Mouse (Mus musculus) layer of hippocampus, adult 8-10 months (tissue): ENCODE data around the gene Lactb. TPM values are rescaled to one million over a fixed set of nuclear protein-coding genes. Genes with fewer than 3 reads are reported as not detected.

Source experiments
- DNase-seq, 2 experiments: peaks; one replicate each; pipeline ENCODE4 v3.0.0; 2022; ENCODE audit warnings: low spot score in 2 of 2
- total RNA-seq, 4 experiments: library from RNA; stranded (reverse); gene quantifications; 2 replicates each; pipeline ENCODE4 v1.2.4; 2022

Gene Lactb
- 10 to 100 TPM; 13.8 to 17.4 (median 16.6) TPM for total RNA-seq

DNA sequence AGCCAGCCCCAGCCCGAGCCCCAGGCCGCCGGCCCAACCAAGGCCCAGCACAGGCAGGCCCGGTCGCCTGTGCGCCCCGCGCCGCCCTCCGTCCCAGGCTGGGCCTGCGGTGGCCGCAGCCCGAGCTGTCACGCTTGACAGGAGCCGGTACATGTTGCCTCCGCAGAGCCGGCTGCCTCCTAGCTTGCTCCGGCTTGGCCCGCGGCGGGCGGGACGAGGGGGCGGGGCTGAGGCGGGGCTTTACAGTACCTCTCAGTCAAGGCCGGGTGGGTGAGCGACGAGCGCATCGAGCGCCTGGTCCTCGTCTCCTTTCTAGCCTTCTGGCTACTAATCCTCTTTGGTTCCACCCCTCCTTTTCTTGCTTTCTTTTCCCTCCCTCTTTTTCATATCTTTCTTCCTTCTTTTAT, at the start of gene Lactb:
Gene Lactb, minus strand, starts transcription at position 246 of the 407 bp plus-strand sequence.
- DNase-seq = peak; percentile 90 to 91

DNA sequence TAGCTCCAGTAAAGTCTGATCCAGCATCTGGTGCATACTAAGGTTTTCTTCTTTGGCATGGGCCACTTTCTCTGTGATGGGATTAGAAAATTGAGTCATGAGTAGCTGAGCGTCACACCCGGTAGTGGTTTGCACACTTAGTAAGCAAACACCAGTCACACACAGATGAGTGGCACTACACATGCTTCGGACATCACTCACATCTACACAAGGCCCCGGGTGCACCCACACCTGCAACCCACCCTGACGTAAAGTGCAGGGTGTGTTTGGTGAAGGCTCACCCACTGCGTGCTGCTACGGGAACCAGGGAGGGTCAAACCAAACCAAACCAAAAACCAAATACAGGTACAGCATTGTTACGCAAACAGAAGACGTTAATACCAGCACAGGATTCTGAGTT, 48.1 kb upstream of the Lactb start:
- DNase-seq = no peak

DNA sequence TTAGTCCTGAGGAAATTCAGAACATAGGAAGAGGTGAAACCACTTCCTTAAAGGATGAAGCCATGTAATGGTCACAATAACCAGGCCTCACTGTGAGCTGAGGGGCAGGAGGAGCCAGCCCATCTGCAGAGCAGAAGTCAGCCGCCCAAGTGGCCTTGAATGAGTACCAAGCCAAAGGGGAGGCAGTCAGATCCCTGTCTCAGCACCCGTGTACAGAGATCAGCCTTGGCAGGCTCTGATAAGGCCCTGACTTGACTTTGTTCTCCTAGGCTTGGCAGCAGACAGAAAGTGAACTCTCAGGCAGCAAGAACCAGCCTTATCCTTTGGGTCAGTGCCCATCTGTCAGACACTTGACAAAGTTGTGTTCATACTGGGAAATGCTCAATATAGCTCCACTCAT, 44.8 kb upstream of the Lactb start:
- no peak for DNase-seq

DNA sequence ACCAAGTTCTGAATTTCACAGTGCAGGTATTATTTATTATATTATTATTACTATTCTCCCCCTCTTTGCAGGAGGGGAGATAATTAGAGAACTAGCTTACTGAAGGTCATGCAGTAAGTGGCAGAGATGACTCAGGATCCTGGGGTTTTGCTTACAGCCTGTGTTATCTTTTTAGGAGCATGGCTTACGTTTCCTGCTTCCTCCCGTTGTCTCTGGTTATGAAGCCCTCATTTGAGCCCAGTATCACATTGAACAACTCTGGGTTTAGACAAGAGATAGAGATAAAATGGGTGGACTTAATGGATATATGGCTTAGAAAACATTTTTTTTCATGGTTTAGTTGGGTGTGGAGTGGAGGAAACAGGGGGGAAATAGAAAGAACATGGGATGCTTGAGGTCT, 38.2 kb upstream of the Lactb start:
- DNase-seq = no peak

DNA sequence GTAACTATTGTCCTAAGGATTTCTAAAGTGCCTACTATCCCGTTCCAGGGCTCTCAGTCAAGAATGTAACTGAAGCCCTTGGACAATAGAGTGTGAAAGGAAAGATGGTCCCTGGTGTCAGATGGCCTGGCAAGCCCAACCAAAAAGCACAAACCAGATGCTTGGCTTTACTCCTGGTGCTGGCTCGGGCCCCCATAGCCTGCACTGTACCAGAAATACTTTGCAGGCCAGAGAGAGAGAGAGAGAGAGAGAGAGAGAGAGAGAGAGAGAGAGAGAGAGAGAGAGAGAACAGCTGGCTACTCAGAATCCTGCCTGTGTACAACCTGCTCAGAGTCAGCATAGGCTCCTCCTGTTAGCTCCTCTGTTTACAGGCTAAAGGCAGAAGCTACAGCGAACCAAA, 37.2 kb upstream of the Lactb start:
- DNase-seq = no peak

DNA sequence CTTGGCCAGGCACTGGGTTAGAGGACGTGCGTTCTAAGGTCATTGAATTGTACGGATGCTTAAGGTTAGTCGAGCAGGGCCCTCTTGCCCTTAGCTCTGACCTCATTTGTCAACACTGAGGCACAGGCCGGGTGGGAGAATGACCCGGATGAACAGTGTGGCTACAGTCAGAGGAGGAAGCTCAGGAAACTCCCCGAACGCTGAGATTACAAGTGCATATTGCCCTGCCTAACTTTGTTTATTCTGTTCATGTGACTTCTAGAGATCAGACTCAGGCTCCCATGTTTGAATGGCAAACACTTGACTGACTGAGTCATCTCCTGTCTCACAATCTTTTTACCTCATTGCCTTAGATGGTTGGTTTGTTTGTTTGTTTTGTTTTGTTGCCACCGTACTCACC, 36.2 kb upstream of the Lactb start:
- DNase-seq = no peak

DNA sequence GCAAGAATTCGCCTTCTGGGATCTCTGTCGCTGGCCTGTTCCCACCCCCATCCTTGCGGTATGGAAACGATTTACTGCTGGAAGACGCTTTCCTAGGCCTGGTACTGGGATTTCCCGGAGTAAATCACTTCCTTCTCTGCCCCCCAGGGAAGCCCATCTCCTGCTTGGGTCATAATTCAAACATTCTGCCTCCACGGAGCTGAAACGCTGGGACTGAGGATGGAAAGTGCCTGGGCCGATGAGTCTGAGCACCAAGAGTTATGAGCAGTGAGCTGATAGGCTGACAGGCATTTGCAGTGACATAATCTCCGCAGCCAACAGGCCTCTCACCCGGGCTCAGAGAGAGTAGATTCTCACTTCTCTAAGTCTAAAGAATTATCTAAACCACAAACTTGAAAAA, 33.5 kb upstream of the Lactb start:
- DNase-seq = no peak

DNA sequence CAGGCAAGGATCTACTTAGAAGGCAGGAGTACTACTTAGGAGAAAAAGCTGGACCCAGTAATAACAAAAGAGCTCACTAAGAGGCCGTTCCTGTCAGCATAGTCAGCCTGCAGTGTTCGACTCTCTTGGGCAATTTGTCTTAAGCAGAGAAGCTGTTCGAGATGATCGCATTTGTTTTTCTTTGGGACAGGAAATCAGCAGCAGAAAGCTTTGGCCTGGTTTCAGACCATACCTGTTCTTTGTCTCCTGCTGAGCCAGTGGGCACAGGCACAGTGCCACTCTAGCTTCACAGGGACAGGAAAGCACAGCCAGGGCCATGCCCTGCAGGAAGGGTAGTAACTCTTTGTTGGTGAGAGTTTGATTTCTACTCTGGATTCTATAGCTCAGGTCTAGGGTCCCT, 31.1 kb upstream of the Lactb start:
- no peak for DNase-seq

DNA sequence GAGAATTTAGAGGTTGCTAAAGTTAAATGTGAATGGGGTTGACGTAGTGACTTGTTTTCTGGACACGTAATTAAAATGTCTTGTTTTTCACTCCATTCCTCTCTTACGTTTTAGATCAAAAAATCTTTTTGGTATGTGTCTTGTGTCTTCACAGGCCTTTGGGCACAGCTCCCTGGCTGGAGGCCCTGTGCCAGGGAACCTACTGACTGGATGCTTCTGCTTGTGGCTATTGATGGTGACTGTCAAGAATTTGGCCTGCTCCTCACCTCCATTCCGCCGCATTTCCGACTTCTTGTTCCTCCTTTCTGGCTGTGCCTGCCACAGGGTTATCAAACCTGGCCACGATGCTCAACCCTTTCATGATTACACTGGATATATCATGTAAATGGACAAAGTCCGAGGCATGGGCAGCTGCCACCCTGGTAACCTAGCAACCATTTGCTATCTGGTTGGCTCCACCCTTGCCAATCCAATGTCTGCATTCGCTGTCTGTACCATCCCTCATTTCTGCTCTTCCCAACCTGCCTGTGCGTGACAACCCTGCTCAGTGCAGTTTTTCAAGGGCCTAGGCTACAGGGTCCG, 30.0 kb upstream of the Lactb start:
- no peak for DNase-seq

DNA sequence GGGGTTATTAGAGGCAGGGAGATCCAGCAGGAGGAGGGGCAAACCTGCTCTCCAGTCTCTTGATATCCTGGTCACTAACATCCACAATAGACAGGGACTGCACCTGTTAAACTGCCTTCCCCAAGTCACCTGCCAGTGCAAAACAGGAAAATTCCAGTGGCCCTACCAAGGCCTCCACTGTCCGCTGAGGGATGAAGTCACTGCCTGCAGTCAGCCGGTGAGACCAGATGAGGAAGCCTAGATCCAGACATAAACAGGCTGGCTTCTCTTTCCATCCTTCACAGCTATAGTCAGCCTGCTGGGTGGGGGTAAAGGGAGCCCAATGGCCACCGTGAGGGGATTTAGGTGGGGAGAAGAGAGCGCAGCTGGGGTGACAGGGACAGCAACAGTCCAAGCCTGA, 28.4 kb upstream of the Lactb start:
- no peak for DNase-seq

DNA sequence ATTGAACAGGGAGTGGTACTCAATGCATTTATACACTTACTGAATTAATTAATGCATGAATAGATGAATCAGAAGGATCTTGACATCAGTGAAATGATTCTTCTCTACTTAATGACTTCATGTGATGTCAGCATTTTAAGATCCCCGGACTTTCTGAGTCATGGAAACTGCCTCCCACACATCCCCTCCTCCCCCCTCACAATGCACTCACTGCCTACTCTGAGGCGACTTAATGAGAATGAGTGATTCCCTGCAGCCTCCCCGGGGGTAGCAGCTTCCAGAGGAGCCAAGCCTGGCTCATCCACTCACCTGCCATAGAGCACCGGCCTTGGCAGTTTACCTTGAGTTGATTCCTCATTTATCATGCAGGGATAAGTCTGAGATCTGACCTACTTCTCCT, 27.9 kb upstream of the Lactb start:
- DNase-seq = no peak

DNA sequence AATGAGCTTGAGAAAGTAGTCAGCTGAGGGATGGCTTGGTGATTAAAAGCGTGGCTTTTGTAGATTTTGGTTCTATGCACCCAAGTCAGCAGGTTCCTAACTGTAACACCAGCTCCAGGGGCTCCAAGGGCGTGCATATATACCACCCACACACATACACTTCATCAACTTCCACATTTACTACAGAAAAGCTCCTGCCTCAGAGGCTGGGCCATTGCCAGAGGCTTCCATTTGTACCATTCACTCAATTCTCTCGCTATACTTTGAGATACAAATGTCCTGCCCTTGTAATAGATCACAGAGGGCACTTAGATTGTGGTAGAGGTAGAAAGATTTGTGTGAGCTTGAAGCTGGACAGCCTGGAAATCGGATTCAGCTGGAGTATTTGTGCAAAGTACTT, 26.2 kb upstream of the Lactb start:
- no peak for DNase-seq

DNA sequence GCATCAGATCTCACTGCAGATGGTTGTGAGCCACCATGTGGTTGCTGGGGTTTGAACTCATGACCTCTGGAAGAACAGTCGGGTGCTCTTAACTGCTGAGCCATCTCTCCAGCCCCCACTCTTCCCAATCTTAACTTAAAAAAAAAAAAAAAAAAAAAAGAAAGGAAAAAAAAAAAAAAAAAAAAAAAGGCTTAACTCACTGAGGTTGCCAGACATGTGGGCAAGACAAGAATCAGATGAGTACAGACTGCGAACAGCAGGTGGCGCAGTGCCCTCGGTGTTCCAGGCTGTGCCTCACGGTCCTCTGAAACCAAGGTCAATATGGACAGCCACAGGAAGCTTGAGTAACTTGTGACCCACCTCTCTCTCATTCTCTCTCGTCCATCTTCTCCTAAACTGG, 25.8 kb upstream of the Lactb start:
- peak in 1 of 2 experiments; percentile 63 for DNase-seq

DNA sequence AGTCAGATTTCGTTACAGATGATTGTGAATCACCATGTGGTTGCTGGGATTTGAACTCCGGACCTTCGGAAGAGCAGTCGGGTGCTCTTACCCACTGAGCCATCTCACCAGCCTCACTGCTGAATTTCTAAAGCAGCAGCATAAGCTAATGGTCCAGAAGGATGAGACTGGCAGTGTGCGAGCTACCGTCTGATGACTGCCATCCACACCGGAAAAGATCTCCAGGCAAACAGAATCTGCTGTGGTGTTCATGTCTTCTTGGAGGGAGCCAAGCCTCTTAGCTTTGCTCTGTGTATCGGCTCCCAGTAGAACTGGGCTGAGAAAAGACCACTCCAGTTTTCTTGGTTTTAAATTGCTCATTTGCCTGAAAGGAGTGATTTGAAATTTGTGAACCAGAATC, 24.4 kb upstream of the Lactb start:
- no peak for DNase-seq

DNA sequence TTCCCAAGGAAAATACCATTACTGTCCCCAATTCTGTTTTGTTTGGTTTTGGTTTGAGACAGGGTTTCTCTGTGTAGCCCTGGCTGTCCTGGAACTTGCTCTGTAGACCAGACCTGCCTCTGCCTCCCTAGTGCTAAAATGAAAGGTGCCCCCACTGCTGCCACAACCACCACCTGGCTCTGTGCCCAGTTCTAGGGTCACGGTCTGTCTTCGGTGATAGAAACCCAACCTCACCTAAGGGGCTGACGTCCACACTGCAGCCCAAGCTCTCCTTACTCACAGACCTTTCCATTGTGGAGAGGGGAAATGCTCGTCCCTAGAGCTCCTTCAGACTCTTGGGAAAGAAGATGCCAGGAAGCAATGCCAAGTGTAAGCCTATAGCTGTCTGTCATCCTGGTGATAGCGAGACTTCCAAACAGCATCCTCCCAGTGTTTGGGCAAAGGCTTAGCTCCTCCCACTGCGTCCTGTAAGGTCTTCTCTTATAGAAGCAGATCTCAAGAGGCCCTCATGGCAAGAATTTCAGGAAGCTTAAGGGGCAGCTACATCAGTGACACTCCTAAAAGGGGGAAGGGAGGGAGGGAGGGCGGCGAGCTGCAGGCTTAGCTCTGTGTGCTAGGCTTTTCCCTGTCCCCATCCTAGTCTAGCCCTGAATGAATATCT, 16.6 kb upstream of the Lactb start:
- no peak for DNase-seq

DNA sequence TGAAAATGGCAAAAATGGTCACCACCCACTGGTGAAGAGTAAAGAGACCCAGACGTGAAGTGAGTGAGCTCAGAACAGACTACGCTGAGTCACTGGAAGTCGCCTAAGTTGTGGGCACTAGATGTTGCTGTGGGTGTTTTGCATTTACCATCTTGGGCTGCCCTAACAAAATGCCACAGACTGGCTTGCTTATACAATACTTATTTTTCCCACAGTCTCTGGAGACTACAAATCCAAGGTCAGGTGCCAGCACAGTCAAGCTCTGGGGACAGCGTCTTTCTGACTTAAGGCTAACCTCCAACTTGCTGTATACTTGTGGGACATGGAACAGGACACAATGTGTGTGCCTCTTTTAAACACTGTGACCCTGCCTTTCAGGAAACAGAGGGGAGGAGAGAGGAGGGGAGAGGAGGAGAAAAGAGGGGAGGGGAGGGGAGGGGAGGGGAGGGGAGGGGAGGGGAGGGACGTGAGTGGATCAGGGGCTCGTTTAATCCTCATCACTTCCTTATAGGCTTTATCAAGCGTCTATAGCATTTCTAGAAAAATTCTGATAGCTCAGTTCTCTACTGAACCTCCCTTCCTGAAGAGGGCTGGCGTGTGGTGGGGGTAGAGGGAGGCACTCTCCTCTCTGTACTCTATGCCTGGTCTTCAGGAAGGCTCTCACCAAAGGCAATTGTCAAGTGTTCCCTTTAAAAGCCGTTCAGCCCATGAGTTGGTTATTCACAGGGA, 15.9 kb upstream of the Lactb start:
- no peak for DNase-seq

DNA sequence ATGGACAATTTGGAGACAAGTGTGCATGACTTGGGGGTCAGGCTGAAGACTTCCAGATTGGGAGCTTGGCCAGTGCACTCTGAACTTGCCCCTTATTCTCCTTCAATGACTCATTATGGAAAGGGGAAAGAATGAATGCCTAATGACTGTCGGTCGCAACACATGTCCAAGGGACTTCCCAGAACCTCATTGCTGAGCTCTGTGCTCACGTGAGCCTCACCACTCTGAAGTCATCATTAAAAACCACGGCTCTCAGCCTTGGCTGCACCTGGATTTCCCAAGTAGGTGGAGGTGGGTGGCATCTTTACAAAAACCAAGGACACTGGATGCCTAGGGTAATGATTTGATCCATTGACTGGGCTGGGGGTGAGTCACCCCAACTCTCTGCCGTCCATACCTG, 14.8 kb upstream of the Lactb start:
- DNase-seq = no peak

DNA sequence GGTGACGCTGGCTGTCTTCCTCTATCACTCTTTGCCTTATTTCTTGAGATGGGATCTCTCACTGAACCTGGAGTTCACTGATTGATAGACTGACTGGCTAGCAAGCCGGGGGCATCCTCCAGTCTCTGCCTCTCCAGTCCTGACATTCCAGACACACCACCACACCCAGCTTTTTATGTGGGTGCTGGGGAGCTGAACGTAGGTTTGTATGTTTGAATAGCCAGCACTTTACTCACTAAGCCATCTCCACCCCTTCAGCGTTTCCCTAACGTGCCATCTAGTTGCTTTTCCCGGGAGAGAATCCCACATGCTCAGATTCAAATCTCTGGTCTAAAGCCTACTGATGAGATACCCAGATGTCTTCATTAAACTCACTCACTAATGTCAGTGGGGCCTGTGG, 14.3 kb upstream of the Lactb start:
- no peak for DNase-seq

DNA sequence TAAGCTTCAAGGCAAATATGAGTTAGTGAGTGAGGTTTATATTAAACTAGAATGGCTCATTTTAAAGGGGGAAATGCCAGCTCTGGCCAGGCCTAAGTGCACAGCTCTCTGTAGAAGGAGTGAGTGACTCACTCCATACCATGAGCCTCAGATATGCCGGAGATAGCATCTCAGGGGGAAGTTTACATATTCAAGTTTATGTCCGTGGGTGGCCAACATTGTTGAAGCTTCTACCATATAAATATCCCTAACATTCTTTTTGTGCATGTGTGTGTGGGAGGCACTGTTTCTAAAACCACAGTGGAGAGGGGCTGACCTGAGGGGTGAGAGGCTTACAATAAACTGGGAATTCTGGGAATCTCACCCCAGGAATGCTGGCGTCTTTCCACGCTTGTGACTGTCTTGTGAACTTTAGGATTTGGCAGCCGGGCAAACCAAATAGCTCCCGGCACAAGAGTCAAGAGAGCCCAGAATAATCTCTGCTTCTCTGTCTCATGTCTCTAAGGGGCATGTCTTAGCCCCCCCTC, 13.7 kb upstream of the Lactb start:
- DNase-seq = no peak

DNA sequence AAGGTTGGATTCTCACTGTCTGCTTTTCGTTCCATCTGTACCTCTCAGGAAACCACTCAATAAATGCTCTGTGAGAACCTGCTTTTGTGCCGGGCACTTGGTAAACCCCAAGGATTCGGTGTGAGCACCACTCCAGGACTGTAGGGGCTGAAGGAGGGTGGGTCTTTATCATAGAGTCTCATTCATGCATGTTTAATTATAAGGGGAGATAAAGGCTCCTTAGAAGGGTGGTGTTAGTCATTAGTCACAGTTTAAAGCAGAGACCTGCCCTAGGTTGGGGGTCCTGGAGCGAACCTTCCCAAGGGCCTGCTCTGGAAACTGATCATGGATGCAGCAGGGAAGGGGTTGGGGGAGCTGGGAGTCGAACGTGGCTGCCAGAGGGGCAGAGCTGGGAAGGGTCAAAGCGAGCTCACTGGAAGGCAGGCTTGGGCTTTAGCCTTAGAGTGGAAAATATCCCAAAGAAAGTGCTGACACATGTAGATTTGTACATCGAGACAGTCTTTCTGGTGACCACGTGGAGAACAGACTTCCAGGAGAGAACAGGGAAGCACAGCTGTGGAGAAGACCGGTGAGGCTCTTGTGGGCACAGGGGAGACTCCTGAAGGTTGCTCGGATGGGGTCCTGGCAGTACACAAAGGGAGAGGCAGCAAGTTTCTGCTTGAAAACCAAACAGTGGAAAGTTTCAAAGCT, 13.1 kb upstream of the Lactb start:
- no peak for DNase-seq

DNA sequence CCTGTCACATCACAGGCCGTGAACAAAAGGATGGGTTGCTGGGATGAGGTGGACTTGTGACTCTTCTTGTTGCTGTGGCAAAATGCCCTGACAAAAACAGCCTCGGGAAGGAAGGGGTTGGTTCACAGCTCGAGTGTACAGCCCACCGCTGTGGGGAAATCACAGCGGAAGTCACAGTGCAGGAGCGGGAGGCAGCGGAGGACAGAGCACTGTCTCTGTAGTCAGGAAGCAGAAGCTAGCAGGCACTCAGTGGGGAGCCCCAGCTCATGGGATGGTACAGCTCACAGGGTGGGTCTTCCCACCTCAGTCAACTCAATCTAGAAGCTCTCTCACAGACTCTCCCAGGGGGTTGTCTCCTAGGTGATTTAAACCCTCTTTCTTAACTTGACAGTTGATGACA, 10.1 kb upstream of the Lactb start:
- no peak for DNase-seq

DNA sequence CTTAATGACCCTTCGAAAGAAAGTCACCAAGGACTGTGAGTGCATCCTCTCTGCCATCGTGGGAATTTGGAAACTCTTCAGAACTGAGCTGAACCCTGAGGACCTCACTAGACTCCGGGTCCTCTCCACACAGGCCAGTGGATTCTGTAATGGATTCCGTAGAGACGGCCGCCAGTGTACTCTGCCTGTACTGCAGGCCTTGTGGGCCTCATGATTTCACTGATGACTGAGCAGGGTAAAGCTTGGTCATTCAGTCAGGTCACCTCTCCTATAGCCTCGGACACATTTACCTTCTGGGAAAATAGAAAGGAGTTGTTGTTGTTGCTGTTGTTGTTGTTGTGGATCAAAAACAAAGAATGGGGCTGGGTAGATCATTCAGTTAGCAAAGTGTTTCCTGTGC, 6.8 kb upstream of the Lactb start:
- no peak for DNase-seq
